Mouse (Mus musculus) monocyte, adult 5-6 weeks (primary cell): Measurements from ENCODE around the gene Ak6. TPM values are rescaled to one million over a fixed set of nuclear protein-coding genes. Genes with fewer than 3 reads are reported as not detected.

Experiments used
- total RNA-seq: library from RNA; stranded (forward); fragments of 200-1000, 200-491, 200-594 nt; gene quantifications from 3 replicates; pipeline ENCODE4 v1.2.3, GENCODE M21; 2017

Ak6 gene
- total RNA-seq, 1 experiment from 2014 or later = 133 TPM

Other genes with a start within 250 kb of the Ak6 start
- gene Naip1, start 198.1 kb upstream of the Ak6 start, total RNA-seq = 1.1 to 2.7 TPM (median 2.3 TPM) in 3 replicates
- gene Gtf2h2, start 158.4 kb upstream of the Ak6 start, total RNA-seq = 77.8 to 87.0 TPM (median 86.4 TPM) in 3 replicates
- not detected in 3 replicates for gene Ocln, start 98.3 kb upstream of the Ak6 start, total RNA-seq
- gene Marveld2, start 34.0 kb upstream of the Ak6 start, total RNA-seq = 0.86 to 3.1 TPM (median 2.8 TPM) in 3 replicates
- gene Rad17, start 72 bp downstream of the Ak6 start, total RNA-seq = 25.1 to 42.9 TPM (median 36.4 TPM) in 3 replicates
- gene Taf9, start 600 bp downstream of the Ak6 start, total RNA-seq = 4.0 to 27.9 TPM (median 7.6 TPM) in 3 replicates
- 43.9 to 51.2 TPM (median 46.1 TPM) in 3 replicates for gene Ccdc125, start 18.7 kb downstream of the Ak6 start, total RNA-seq
- gene Cdk7, start 80.0 kb downstream of the Ak6 start, total RNA-seq = 21.2 to 49.2 TPM (median 26.1 TPM) in 3 replicates
- gene Mrps36, start 93.7 kb downstream of the Ak6 start, total RNA-seq = 24.7 to 40.9 TPM (median 39.2 TPM) in 3 replicates
- 0.68 to 3.1 TPM (median 2.5 TPM) in 3 replicates for gene Cenph, start 124.9 kb downstream of the Ak6 start, total RNA-seq
- gene Ccnb1, start 135.6 kb downstream of the Ak6 start, total RNA-seq = 1.5 to 1.8 TPM (median 1.6 TPM) in 3 replicates
- 64.2 to 92.8 TPM (median 72.0 TPM) in 3 replicates for gene Slc30a5, start 182.4 kb downstream of the Ak6 start, total RNA-seq